Mouse (Mus musculus) heart, adult 2 months (tissue): ENCODE results near the gene Cyp27a1.

Source experiments
- CTCF ChIP-seq: fragments of 200-600 bp; IDR thresholded peaks from 2 replicates; pipeline ENCODE4 v1.8.1; 2022; ENCODE audit warnings: antibody characterized with exemption, mild to moderate bottlenecking, moderate library complexity
- EP300 ChIP-seq: fragments of 200-500 bp; IDR thresholded peaks from 2 replicates; pipeline ENCODE4 v1.6.1; 2011; ENCODE audit warnings: low read depth, low read length, control low read depth; ENCODE audit not compliant: insufficient read depth
- POLR2A ChIP-seq: fragments of 200-500 bp; IDR thresholded peaks from 2 replicates; pipeline ENCODE4 v1.6.1; 2011; ENCODE audit warnings: mild to moderate bottlenecking, low read depth, low read length, control low read depth; ENCODE audit not compliant: insufficient read depth

DNA sequence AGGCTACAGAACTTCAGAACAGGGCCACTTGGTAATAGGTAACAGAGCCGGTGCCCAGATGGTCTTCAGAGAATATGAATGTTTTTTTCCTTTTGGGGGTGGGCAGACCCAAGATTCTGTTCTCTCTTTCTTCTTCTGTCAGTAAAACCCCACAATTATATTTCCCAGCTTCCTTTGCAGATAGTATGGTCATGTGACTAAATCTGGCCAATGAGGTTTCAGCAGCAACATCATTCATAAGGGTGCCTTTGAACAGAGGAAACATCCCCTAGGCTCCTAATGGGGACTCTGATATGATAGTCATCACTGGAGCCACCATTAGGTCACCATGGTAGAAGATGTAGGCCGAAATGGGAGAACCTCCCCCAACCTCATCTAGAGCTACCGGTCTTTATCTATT, 39.5 kb downstream of the Cyp27a1 start:
- TF ChIP-seq CTCF (no peak), POLR2A (no peak), EP300 (no peak)
